Mouse (Mus musculus) forebrain, embryonic 15.5 days (tissue): ENCODE measurements around the gene Exoc3l. TPM values are rescaled to one million over a fixed set of nuclear protein-coding genes. Genes with fewer than 3 reads are reported as not detected.
A peak's percentile ranks its signal among the peaks of the same experiment; 100 is the strongest.

Experiments used
- ATAC-seq: fragments of 200-750 bp; cut with Nextera tagmentation; replicated peaks from 2 replicates; pipeline ENCODE4 v1.8.0; 2017; ENCODE audit warnings: mild to moderate bottlenecking, moderate TSS enrichment, moderate library complexity
- H3K27ac ChIP-seq: fragments of 300-500 bp; sonication (generic); replicated peaks from 2 replicates; pipeline ENCODE4 v1.5.1; 2015; ENCODE audit warnings: mild to moderate bottlenecking, inconsistent platforms
- H3K27me3 ChIP-seq: fragments of 300-500 bp; sonication (generic); 2 replicates; pipeline ENCODE4 v1.6.1; 2015; ENCODE audit warnings: inconsistent platforms
- H3K36me3 ChIP-seq: fragments of 300-500 bp; sonication (generic); 2 replicates; pipeline ENCODE4 v1.6.1; 2015; ENCODE audit warnings: mild to moderate bottlenecking, inconsistent platforms
- H3K4me1 ChIP-seq: fragments of 300-500 bp; sonication (generic); 2 replicates; pipeline ENCODE4 v1.6.1; 2015; ENCODE audit warnings: inconsistent platforms
- H3K4me2 ChIP-seq: fragments of 300-500 bp; sonication (generic); replicated peaks from 2 replicates; pipeline ENCODE4 v1.6.1; 2015; ENCODE audit warnings: mild to moderate bottlenecking, inconsistent platforms
- H3K4me3 ChIP-seq: fragments of 300-500 bp; sonication (generic); 2 replicates; pipeline ENCODE4 v1.5.1; 2015; ENCODE audit warnings: mild to moderate bottlenecking, inconsistent platforms
- H3K9ac ChIP-seq: fragments of 300-500 bp; sonication (generic); replicated peaks from 2 replicates; pipeline ENCODE4 v1.6.1; 2015; ENCODE audit warnings: mild to moderate bottlenecking, inconsistent platforms
- H3K9me3 ChIP-seq: fragments of 300-500 bp; sonication (generic); 2 replicates; pipeline ENCODE4 v1.6.1; 2016; ENCODE audit warnings: inconsistent platforms
- WGBS: fragments of 180-500 bp; shearing (Covaris S2); methylation state at CpG from one replicate; pipeline ENCODE4 v1.1.7; 2015; ENCODE audit warnings: mixed read lengths; 5-methylcytosine and 5-hydroxymethylcytosine counted together
- polyA plus RNA-seq: library from polyadenylated mRNA; unstranded; fragments of >200 nt; fragmentation: Nextera tagmentation; extraction: Ambion mirVana; gene quantifications from 2 replicates; pipeline ENCODE4 v1.2.1, GENCODE M21; 2015

Exoc3l gene
- polyA plus RNA-seq, 1 experiment from 2014 or later: 11.9 TPM

GRCm38 (mm10) chr8:105288958-105289732 lies 6.8 kb downstream of the Exoc3l start:
- H3K4me1 ChIP-seq: peaks cover 54% of the 10 kb centered on the region
- H3K4me2 ChIP-seq: peak overlapping the region; percentile 86
- H3K4me3 ChIP-seq: peak overlapping the region; percentile 56
- ATAC-seq: peak; percentile 91
- no peaks in the 10 kb centered on the region for H3K9me3 ChIP-seq
- under 1% methylated on average over 53 of the region's 53 CpGs for WGBS
- peak overlapping the region; percentile 65 for H3K9ac ChIP-seq
- H3K27me3 ChIP-seq: 0 out of 2 replicates have a peak, but pooled peaks cover 4% of the 10 kb centered on the region
- peaks cover 10% of the 10 kb centered on the region for H3K36me3 ChIP-seq
- H3K27ac ChIP-seq: peak overlapping the region; percentile 93

DNA sequence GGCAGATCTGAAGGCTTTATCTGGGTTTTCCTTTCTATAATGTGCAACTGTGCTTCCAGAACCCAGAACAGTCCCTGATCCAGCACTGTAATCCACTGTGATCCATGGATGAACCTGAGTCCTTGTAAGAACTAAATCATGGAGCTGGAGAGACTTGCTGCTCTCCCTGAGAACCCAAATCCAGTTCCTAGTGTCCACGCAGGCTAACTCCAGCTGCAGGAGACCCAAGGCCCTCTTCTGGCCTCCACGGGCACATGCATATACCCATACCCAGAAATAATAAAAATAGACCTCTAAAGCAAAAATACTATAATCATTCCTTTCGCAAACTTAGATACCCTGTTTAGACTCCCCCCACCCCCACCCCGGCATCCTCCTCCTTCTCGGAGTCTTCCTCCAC lies 7.7 kb downstream of the Exoc3l start:
- WGBS: 83% methylated on average over 5 of the region's 5 CpGs
- peaks cover 10% of the 10 kb centered on the region for H3K36me3 ChIP-seq
- peaks cover 54% of the 10 kb centered on the region for H3K4me1 ChIP-seq
- H3K27ac ChIP-seq: peak overlapping the region; percentile 93
- no peaks in the 10 kb centered on the region for H3K9me3 ChIP-seq
- H3K27me3 ChIP-seq: 0 out of 2 replicates have a peak, but pooled peaks cover 4% of the 10 kb centered on the region
- peak overlapping the region; percentile 86 for H3K4me2 ChIP-seq
- ATAC-seq: no peak
- peak overlapping the region; percentile 65; the same call in 1 of the 2 replicates for H3K9ac ChIP-seq
- H3K4me3 ChIP-seq: peak overlapping the region; percentile 56

DNA sequence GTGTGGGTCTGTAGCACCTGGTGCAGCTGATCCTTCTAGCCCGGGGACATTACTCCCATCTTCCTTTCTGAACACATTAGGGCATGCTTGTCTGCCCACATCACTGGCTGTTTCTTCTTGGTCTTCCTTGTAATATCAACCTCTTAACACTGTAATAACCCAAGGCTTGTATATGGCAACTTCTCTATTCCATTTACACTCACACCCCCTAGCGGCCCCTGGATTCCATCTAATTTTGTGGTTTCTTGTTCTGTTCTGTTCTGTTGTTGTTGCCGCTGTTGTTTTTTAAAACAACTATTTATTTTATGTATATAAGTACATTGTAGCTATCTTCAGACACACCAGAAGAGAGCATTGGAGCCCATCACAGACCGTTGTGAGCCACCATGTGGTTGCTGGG lies 9.0 kb downstream of the Exoc3l start:
- Histone ChIP-seq H3K9ac (0 out of 2 replicates have a peak overlapping the region, but pooled peaks have one; percentile 10), H3K4me2 (peak overlapping the region; percentile 86)

GRCm38 (mm10) chr8:105285514-105285913 lies 10.4 kb downstream of the Exoc3l start:
- H3K4me3 ChIP-seq: no peak overlapping the region
- H3K36me3 ChIP-seq: peaks cover 32% of the 10 kb centered on the region
- 48% methylated on average over 12 of the region's 12 CpGs for WGBS
- no peak for ATAC-seq
- no peak overlapping the region for H3K9ac ChIP-seq
- peaks cover 47% of the 10 kb centered on the region for H3K4me1 ChIP-seq
- H3K27ac ChIP-seq: no peak overlapping the region
- H3K9me3 ChIP-seq: no peaks in the 10 kb centered on the region
- no peak overlapping the region for H3K4me2 ChIP-seq
- no peaks in the 10 kb centered on the region for H3K27me3 ChIP-seq

More for the DNA sequence above, 9.0 kb downstream of the Exoc3l start:
- ATAC-seq: no peak
- Histone ChIP-seq H3K9me3 (no peaks in the 10 kb centered on the region), H3K4me3 (no peak overlapping the region), H3K27me3 (0 out of 2 replicates have a peak, but pooled peaks cover 4% of the 10 kb centered on the region), H3K4me1 (peaks cover 54% of the 10 kb centered on the region), H3K36me3 (peaks cover 23% of the 10 kb centered on the region), H3K27ac (no peak overlapping the region)
- 91% methylated on average over 4 of the region's 4 CpGs for WGBS

GRCm38 (mm10) chr8:105283074-105283473 lies 12.8 kb downstream of the Exoc3l start:
- Histone ChIP-seq H3K4me3 (no peak overlapping the region), H3K36me3 (peaks cover 38% of the 10 kb centered on the region), H3K9ac (no peak overlapping the region), H3K27ac (no peak overlapping the region), H3K4me1 (peaks cover 39% of the 10 kb centered on the region), H3K9me3 (no peaks in the 10 kb centered on the region), H3K27me3 (peaks cover 9% of the 10 kb centered on the region), H3K4me2 (no peak overlapping the region)
- no peak; the same call in 1 of the 2 replicates for ATAC-seq
- WGBS: 27% methylated on average over 23 of the region's 23 CpGs

GRCm38 (mm10) chr8:105282239-105282638 lies 13.7 kb downstream of the Exoc3l start:
- Histone ChIP-seq H3K27ac (no peak overlapping the region), H3K36me3 (peaks cover 38% of the 10 kb centered on the region)
- WGBS: 89% methylated on average over 4 of the region's 4 CpGs

GRCm38 (mm10) chr8:105281821-105282220 lies 14.1 kb downstream of the Exoc3l start:
- H3K27ac ChIP-seq: no peak overlapping the region
- WGBS: 90% methylated on average over 12 of the region's 12 CpGs
- peaks cover 38% of the 10 kb centered on the region for H3K36me3 ChIP-seq
- H3K4me2 ChIP-seq: no peak overlapping the region
- ATAC-seq: no peak
- H3K9me3 ChIP-seq: no peaks in the 10 kb centered on the region
- no peak overlapping the region for H3K9ac ChIP-seq
- H3K4me3 ChIP-seq: no peak overlapping the region
- peaks cover 21% of the 10 kb centered on the region for H3K27me3 ChIP-seq
- peaks cover 27% of the 10 kb centered on the region for H3K4me1 ChIP-seq

More at GRCm38 (mm10) chr8:105282239-105282638, 13.7 kb downstream of the Exoc3l start:
- no peaks in the 10 kb centered on the region for H3K9me3 ChIP-seq
- no peak overlapping the region for H3K9ac ChIP-seq
- ATAC-seq: no peak
- H3K4me2 ChIP-seq: no peak overlapping the region
- peaks cover 17% of the 10 kb centered on the region for H3K27me3 ChIP-seq
- no peak overlapping the region for H3K4me3 ChIP-seq
- peaks cover 31% of the 10 kb centered on the region for H3K4me1 ChIP-seq

DNA sequence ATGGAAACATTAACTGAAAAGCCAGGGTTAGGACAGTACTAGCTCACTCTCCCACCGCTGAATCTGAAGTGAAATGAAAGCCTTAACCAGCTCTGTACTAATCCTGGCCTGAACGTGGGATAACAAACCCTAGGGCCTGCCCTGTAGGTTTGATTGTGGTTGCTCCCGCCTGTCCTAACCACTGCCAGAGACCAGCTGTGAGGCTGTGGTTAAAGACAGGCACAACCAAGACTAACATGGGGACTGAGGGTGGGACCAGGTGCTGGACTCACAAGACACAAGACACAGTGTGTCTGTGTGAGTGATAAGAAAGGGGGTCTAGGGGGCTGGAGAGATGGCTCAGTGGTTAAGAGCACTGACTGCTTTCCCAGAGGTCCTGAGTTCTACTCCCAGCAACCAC lies 15.3 kb downstream of the Exoc3l start:
- Histone ChIP-seq H3K9ac (no peak overlapping the region), H3K36me3 (peaks cover 38% of the 10 kb centered on the region), H3K9me3 (no peaks in the 10 kb centered on the region), H3K4me1 (peaks cover 26% of the 10 kb centered on the region), H3K27me3 (peaks cover 31% of the 10 kb centered on the region), H3K27ac (no peak overlapping the region), H3K4me2 (no peak overlapping the region), H3K4me3 (no peak overlapping the region)
- no peak for ATAC-seq
- WGBS: 68% methylated on average over 3 of the region's 3 CpGs

- peak; percentile 69 for ATAC-seq
- Histone ChIP-seq H3K27me3 (peaks cover 46% of the 10 kb centered on the region), H3K4me3 (peak overlapping the region; percentile 27), H3K9me3 (no peaks in the 10 kb centered on the region), H3K27ac (no peak overlapping the region), H3K4me2 (peak overlapping the region; percentile 49), H3K9ac (peak overlapping the region; percentile 26; the same call in 1 of the 2 replicates), H3K4me1 (peaks cover 24% of the 10 kb centered on the region), H3K36me3 (peaks cover 28% of the 10 kb centered on the region)
- under 1% methylated on average over 28 of the region's 28 CpGs for WGBS
Observed at GRCm38 (mm10) chr8:105278911-105279334, 17.0 kb downstream of the Exoc3l start.

DNA sequence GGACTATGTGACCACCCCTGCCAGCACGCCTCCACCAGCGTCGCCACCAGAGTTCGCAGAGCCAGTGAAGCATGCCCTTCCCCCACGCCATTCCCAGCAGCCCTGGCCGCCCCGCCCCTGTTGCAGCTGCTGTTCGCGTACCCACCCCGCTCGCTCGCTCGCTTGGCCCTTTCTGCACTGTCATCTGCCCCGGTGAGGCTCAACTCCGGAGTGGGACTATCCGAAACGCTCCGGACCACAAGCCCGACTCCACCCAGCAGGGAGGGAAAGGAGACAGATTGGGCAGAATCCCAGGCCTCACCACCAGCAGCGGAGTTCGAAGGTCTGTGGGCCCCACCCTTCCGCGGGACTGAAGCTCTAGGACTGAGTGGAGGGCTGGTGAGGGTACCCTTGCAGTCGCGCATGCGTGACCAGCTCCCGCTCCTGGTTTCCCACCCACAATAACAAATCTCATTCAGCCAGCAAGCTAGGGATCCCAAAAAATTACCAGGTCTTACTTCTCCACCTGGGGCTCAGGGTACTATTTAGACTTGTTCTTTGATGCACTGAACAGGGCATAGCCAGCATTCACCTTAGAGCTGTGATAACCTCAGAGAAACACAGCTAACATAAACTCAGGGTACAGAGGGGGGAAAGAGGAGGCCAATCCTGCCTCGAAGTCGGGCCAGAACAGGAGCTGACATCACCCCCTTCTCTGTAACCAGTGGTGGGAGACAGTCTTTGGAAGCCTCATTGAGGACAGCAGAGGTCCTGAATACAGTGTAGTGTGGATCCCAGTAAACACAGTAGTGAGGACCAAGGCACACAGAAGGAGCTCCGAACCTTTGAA lies 19.4 kb downstream of the Exoc3l start:
- Histone ChIP-seq H3K9ac (peak overlapping the region; percentile 46), H3K27ac (no peak overlapping the region), H3K9me3 (no peaks in the 10 kb centered on the region), H3K4me2 (peak overlapping the region; percentile 67), H3K36me3 (peaks cover 11% of the 10 kb centered on the region), H3K27me3 (peaks cover 67% of the 10 kb centered on the region), H3K4me3 (peak overlapping the region; percentile 42), H3K4me1 (peaks cover 24% of the 10 kb centered on the region)
- 1% methylated on average over 30 of the region's 30 CpGs for WGBS
- ATAC-seq: peak; percentile 53

- H3K9ac ChIP-seq: peak within 1 kb of the TSS; percentile 46
- 2% methylated on average over 10 of the region's 10 CpGs for WGBS
- no peak within 1 kb of the TSS for H3K27ac ChIP-seq
- no peaks in the 10 kb centered on the region for H3K9me3 ChIP-seq
- H3K4me3 ChIP-seq: peak within 1 kb of the TSS; percentile 42
- H3K4me1 ChIP-seq: peaks cover 26% of the 10 kb centered on the region
- H3K27me3 ChIP-seq: peaks cover 73% of the 10 kb centered on the region
- ATAC-seq: no peak
- H3K36me3 ChIP-seq: 0 out of 2 replicates have a peak, but pooled peaks cover 8% of the 10 kb centered on the region
- peak within 1 kb of the TSS; percentile 67 for H3K4me2 ChIP-seq
Observed at GRCm38 (mm10) chr8:105275840-105276239, 20.1 kb downstream of the Exoc3l start, which contains the start of gene Nol3. Gene Nol3 (plus strand): TSS chr8:105276140.
